In the genomic region with DNA sequence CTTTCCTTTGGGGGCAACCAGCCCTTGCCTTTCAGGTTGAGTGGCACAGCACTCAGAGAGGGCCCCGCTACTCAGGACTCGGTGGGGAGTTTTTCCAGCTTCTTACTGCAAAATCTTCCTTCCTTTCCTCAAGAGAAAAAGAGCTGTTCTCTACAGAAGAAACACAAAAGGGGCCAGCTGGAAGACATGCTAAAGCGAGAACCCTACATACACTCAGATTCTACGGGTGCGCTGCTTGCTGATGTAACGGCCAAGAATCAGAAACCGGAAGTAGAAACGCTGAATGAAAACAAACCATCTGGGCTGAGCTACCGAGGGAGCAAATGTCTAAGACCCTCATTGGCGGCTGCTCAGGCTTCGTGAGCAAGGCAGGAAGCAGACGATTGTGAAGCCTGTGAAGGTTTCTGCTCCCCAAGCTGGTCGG, we compare ENCODE assay signal across 8 mouse cellular contexts.
DNase-seq lines count a peak whose midpoint lies in the region; ATAC-seq and TF ChIP-seq lines count a peak whose summit lies in the region.

No protein-coding gene starts in this region.

- H3K27me3 ChIP-seq in forebrain, embryonic 15.5 days = no peaks in the 10 kb centered on the region
- no peaks in the 10 kb centered on the region for H3K27me3 ChIP-seq in intestine, embryonic 14.5 days (replicated peaks; ENCODE audit: control insufficient read depth, insufficient read depth, low read length)
- no peaks in the 10 kb centered on the region for H3K27me3 ChIP-seq in liver, postnatal 0 days (ENCODE audit: insufficient read depth, low read length)
- H3K27me3 ChIP-seq in small intestine, adult 2 months (ENCODE audit: control insufficient read depth, insufficient read depth, low read length) = no peaks in the 10 kb centered on the region

- no peak overlapping the region for H3K4me3 ChIP-seq in forebrain, embryonic 15.5 days
- H3K4me3 ChIP-seq in intestine, embryonic 14.5 days (ENCODE audit: low read depth, low read length) = 0 out of 2 replicates have a peak overlapping the region, but pooled peaks have one; percentile 3
- peak overlapping the region; percentile 13; the same call in 1 of the 2 replicates for H3K4me3 ChIP-seq in liver, postnatal 0 days (ENCODE audit: low read depth, low read length)
- peak overlapping the region; percentile 33 for H3K4me3 ChIP-seq in small intestine, adult 2 months (ENCODE audit: low read depth, low read length)

- ATAC-seq in forebrain, embryonic 15.5 days (replicated peaks) = 0 out of 2 replicates have a peak, but pooled peaks have one; percentile 32
- ATAC-seq in intestine, embryonic 14.5 days (replicated peaks; ENCODE audit: low FRiP score, low TSS enrichment, low read depth) = peak; percentile 52; the same call in 1 of the 2 replicates
- peak; percentile 53 for ATAC-seq in liver, postnatal 0 days

- 0 out of 2 replicates have a peak, but pooled peaks have one; percentile 11 for TF ChIP-seq POLR2A in small intestine, adult 2 months (IDR thresholded peaks at IDR 0.05; ENCODE audit: low read depth, low read length)

- no peaks in the 10 kb centered on the region for H3K36me3 ChIP-seq in forebrain, embryonic 15.5 days
- no peaks in the 10 kb centered on the region for H3K36me3 ChIP-seq in intestine, embryonic 14.5 days (ENCODE audit: control insufficient read depth, insufficient read depth, low read length)
- no peaks in the 10 kb centered on the region for H3K36me3 ChIP-seq in liver, postnatal 0 days (replicated peaks; ENCODE audit: insufficient read depth, low read length)
- no peaks in the 10 kb centered on the region for H3K36me3 ChIP-seq in small intestine, adult 2 months (ENCODE audit: control insufficient read depth, insufficient read depth, low read length)

- no peak for TF ChIP-seq EP300 in liver, postnatal 0 days (IDR thresholded peaks at IDR 0.05; ENCODE audit: low read depth)

- 0 out of 2 replicates have a peak overlapping the region, but pooled peaks have one; percentile 6 for H3K4me2 ChIP-seq in forebrain, embryonic 15.5 days (replicated peaks)
- peak overlapping the region; percentile 42 for H3K4me2 ChIP-seq in intestine, embryonic 14.5 days (ENCODE audit: low read length)
- peak overlapping the region; percentile 61 for H3K4me2 ChIP-seq in liver, postnatal 0 days (ENCODE audit: low read depth, low read length)

- TF ChIP-seq CTCF in liver, postnatal 0 days (IDR thresholded peaks at IDR 0.05; ENCODE audit: low read depth) = no peak
- no peak for TF ChIP-seq CTCF in small intestine, adult 2 months (IDR thresholded peaks at IDR 0.05; ENCODE audit: extremely low read depth, insufficient read length, insufficient replicate concordance, low read depth, low read length)

- 0 out of 2 replicates have a peak overlapping the region, but pooled peaks have one; percentile 31 for H3K27ac ChIP-seq in forebrain, embryonic 15.5 days (replicated peaks)
- peak overlapping the region; percentile 90 for H3K27ac ChIP-seq in intestine, embryonic 14.5 days (ENCODE audit: low read depth)
- peak overlapping the region; percentile 65 for H3K27ac ChIP-seq in liver, postnatal 0 days (ENCODE audit: low read depth)
- no peak overlapping the region; the same call in 1 of the 2 replicates for H3K27ac ChIP-seq in small intestine, adult 2 months (ENCODE audit: insufficient read depth, low read depth, low read length)

- WGBS in forebrain, embryonic 15.5 days = 50% methylated on average over 13 of the region's 13 CpGs
- 32% methylated on average over 13 of the region's 13 CpGs for WGBS in intestine, embryonic 14.5 days
- WGBS in liver, postnatal 0 days (ENCODE audit: insufficient replicate concordance) = 23% methylated on average over 13 of the region's 13 CpGs
- 72% methylated on average over 13 of the region's 13 CpGs for WGBS in small intestine, adult 2 months

- H3K9me3 ChIP-seq in forebrain, embryonic 15.5 days = no peaks in the 10 kb centered on the region
- H3K9me3 ChIP-seq in intestine, embryonic 14.5 days (ENCODE audit: control insufficient read depth, low read length) = no peaks in the 10 kb centered on the region
- no peaks in the 10 kb centered on the region for H3K9me3 ChIP-seq in liver, postnatal 0 days (ENCODE audit: low read length)

- no peak overlapping the region for H3K9ac ChIP-seq in forebrain, embryonic 15.5 days (replicated peaks)
- H3K9ac ChIP-seq in intestine, embryonic 14.5 days (ENCODE audit: low read length) = no peak overlapping the region
- peak overlapping the region; percentile 44; the same call in 1 of the 2 replicates for H3K9ac ChIP-seq in liver, postnatal 0 days (replicated peaks)

- peaks cover 13% of the 10 kb centered on the region; the same call in 1 of the 2 replicates for H3K4me1 ChIP-seq in forebrain, embryonic 15.5 days
- peaks cover 27% of the 10 kb centered on the region for H3K4me1 ChIP-seq in intestine, embryonic 14.5 days (replicated peaks; ENCODE audit: control insufficient read depth, insufficient read depth, low read length)
- H3K4me1 ChIP-seq in liver, postnatal 0 days (ENCODE audit: insufficient read depth) = peaks cover 25% of the 10 kb centered on the region
- peaks cover 8% of the 10 kb centered on the region for H3K4me1 ChIP-seq in small intestine, adult 2 months (ENCODE audit: control insufficient read depth, insufficient read depth, insufficient read length, low read length)

- DNase-seq in cerebellum, postnatal 10 days = peak; percentile 63 to 70
- no peak for DNase-seq in cerebellum, adult 11 months
- peak; percentile 45 for DNase-seq in ES-CJ7 (ENCODE audit: low read depth, low spot score)
- no peak for DNase-seq in intestine, embryonic 14.5 days (ENCODE audit: low spot score)
- DNase-seq in liver, postnatal 0 days = peak; percentile 29
- DNase-seq in Muller cell, postnatal 12 days (ENCODE audit: inconsistent ontology term) = no peak

Comparison
In these comparisons a context has a peak if more than half of its experiments do, and no peak if none do; other contexts are left out.
1. DNase-seq: peak in cerebellum, postnatal 10 days (2 of 2), ES-CJ7 (single experiment) and liver, postnatal 0 days (single experiment); none in cerebellum, adult 11 months (single experiment), intestine, embryonic 14.5 days (single experiment) and Muller cell, postnatal 12 days (single experiment).
2. H3K4me2 ChIP-seq: peak in every context shown above with its lines; median percentile 61 in liver, postnatal 0 days; 42 in intestine, embryonic 14.5 days; 6 in forebrain, embryonic 15.5 days.
3. Peak in every context shown above with its lines, with median percentiles within 50 percentile points of each other: ATAC-seq.